Mouse (Mus musculus) MEL (cell line): Measurements from ENCODE around the gene Pip4k2b. TPM values are rescaled to one million over a fixed set of nuclear protein-coding genes. Genes with fewer than 3 reads are reported as not detected.

Experiments
- DNase-seq: peaks from one replicate; pipeline ENCODE4 v3.0.0; 2011; ENCODE audit warnings: low read depth, low spot score
- H3K27ac ChIP-seq: 2 replicates; pipeline ENCODE4 v1.5.1; 2012; ENCODE audit warnings: low read depth, mild to moderate bottlenecking, control low read depth, low read length, moderate library complexity; ENCODE audit not compliant: control insufficient read depth
- H3K27me3 ChIP-seq, 2 experiments: fragments of 150-350 bp in 1 of 2; sonication (generic) in 1 of 2; 2 replicates each; pipeline ENCODE4 v1.6.1; 2012; ENCODE audit warnings: low read length in 2 of 2, mild to moderate bottlenecking in 2 of 2, improper control_type of control experiment in 1 of 2, moderate library complexity in 1 of 2; ENCODE audit not compliant: insufficient read depth in 2 of 2, control insufficient read depth in 1 of 2
- H3K36me3 ChIP-seq, 2 experiments: 2 replicates each; pipeline ENCODE4 v1.6.1; 2012 to 2014; ENCODE audit warnings: low read length in 2 of 2, improper control_type of control experiment in 1 of 2, inconsistent platforms in 1 of 2, mild to moderate bottlenecking in 1 of 2; ENCODE audit not compliant: insufficient read depth in 2 of 2, control insufficient read depth in 1 of 2
- H3K4me1 ChIP-seq, 2 experiments: fragments of 150-350 bp in 1 of 2; sonication (generic) in 1 of 2; 2 replicates each; pipeline ENCODE4 v1.6.1; 2012; ENCODE audit warnings: low read length in 2 of 2, improper control_type of control experiment in 1 of 2, mild to moderate bottlenecking in 1 of 2; ENCODE audit not compliant: insufficient read depth in 2 of 2, control insufficient read depth in 1 of 2
- H3K4me3 ChIP-seq, 2 experiments: fragments of 150-350 bp in 1 of 2; sonication (generic) in 1 of 2; 2 replicates each; pipeline ENCODE4 v1.5.1; 2012; ENCODE audit warnings: low read depth in 2 of 2, low read length in 2 of 2, mild to moderate bottlenecking in 2 of 2, moderate library complexity in 2 of 2, control low read depth in 1 of 2, improper control_type of control experiment in 1 of 2; ENCODE audit not compliant: control insufficient read depth in 1 of 2, insufficient read depth in 1 of 2
- H3K79me2 ChIP-seq: 2 replicates; pipeline ENCODE4 v1.6.1; 2012; ENCODE audit warnings: mild to moderate bottlenecking, low read length, moderate library complexity; ENCODE audit not compliant: control insufficient read depth, poor library complexity, insufficient read depth
- H3K9ac ChIP-seq: 2 replicates; pipeline ENCODE4 v1.6.1; 2012; ENCODE audit warnings: low read depth, mild to moderate bottlenecking, control low read depth, low read length, moderate library complexity; ENCODE audit not compliant: control insufficient read depth, poor library complexity, severe bottlenecking
- H3K9me3 ChIP-seq: fragments of 150-350 bp; sonication (generic); replicated peaks from 2 replicates; pipeline ENCODE4 v1.6.1; 2012; ENCODE audit warnings: mild to moderate bottlenecking, low read length, improper control_type of control experiment, moderate library complexity; ENCODE audit not compliant: insufficient read depth
- CHD2 ChIP-seq: IDR thresholded peaks from 2 replicates; pipeline ENCODE4 v1.6.1; 2011; ENCODE audit warnings: low read length, improper control_type of control experiment
- E2F4 ChIP-seq: IDR thresholded peaks from 2 replicates; pipeline ENCODE4 v1.6.1; 2011; ENCODE audit warnings: low read depth, low read length, improper control_type of control experiment, borderline replicate concordance
- EP300 ChIP-seq, 2 experiments: IDR thresholded peaks; 2 replicates each; pipeline ENCODE4 v1.6.1; 2011; ENCODE audit warnings: improper control_type of control experiment in 2 of 2, low read length in 2 of 2, low read depth in 1 of 2, mild to moderate bottlenecking in 1 of 2
- ETS1 ChIP-seq: IDR thresholded peaks from 2 replicates; pipeline ENCODE4 v1.6.1; 2012; ENCODE audit warnings: low read depth, mild to moderate bottlenecking, inconsistent platforms, low read length, improper control_type of control experiment, moderate library complexity
- GABPA ChIP-seq: IDR thresholded peaks from 2 replicates; pipeline ENCODE4 v1.6.1; 2012; ENCODE audit warnings: low read depth, mild to moderate bottlenecking, inconsistent platforms, low read length, improper control_type of control experiment, moderate library complexity
- KAT2A ChIP-seq: conservative IDR thresholded peaks from 2 replicates; pipeline ENCODE4 v1.6.1; 2012; ENCODE audit warnings: low read depth, low read length, improper control_type of control experiment, inconsistent platforms
- MAX ChIP-seq: IDR thresholded peaks from 2 replicates; pipeline ENCODE4 v1.6.1; 2011; ENCODE audit warnings: low read length, improper control_type of control experiment
- MEF2A ChIP-seq: IDR thresholded peaks from 2 replicates; pipeline ENCODE4 v1.6.1; 2014; ENCODE audit warnings: low read depth, mild to moderate bottlenecking, inconsistent platforms, low read length, improper control_type of control experiment; ENCODE audit not compliant: poor library complexity, insufficient replicate concordance, severe bottlenecking; ENCODE audit errors: extremely low read depth
- MXI1 ChIP-seq: IDR thresholded peaks from 2 replicates; pipeline ENCODE4 v1.6.1; 2011; ENCODE audit warnings: mild to moderate bottlenecking, low read depth, low read length, improper control_type of control experiment
- MYB ChIP-seq: IDR thresholded peaks from 2 replicates; pipeline ENCODE4 v1.6.1; 2011; ENCODE audit warnings: mild to moderate bottlenecking, low read depth, low read length, improper control_type of control experiment
- MYC ChIP-seq: IDR thresholded peaks from 2 replicates; pipeline ENCODE4 v1.6.1; 2011; ENCODE audit warnings: low read depth, mild to moderate bottlenecking, low read length, improper control_type of control experiment, moderate library complexity
- NELFE ChIP-seq: IDR thresholded peaks from 2 replicates; pipeline ENCODE4 v1.6.1; 2011; ENCODE audit warnings: low read depth, low read length, improper control_type of control experiment
- NRF1 ChIP-seq: IDR thresholded peaks from 2 replicates; pipeline ENCODE4 v1.6.1; 2014; ENCODE audit warnings: low read depth, mild to moderate bottlenecking, inconsistent platforms, low read length, improper control_type of control experiment, moderate library complexity; ENCODE audit not compliant: poor library complexity, insufficient read depth, severe bottlenecking
- POLR2A ChIP-seq, 2 experiments: IDR thresholded peaks; 2 replicates each; pipeline ENCODE4 v1.6.1; 2011 to 2012; ENCODE audit warnings: low read length in 2 of 2, mild to moderate bottlenecking in 2 of 2, control low read depth in 1 of 2, improper control_type of control experiment in 1 of 2, low read depth in 1 of 2, moderate library complexity in 1 of 2; ENCODE audit not compliant: control insufficient read depth in 1 of 2, insufficient read depth in 1 of 2, poor library complexity in 1 of 2
- RAD21 ChIP-seq: IDR thresholded peaks from 2 replicates; pipeline ENCODE4 v1.6.1; 2011; ENCODE audit warnings: mild to moderate bottlenecking, low read depth, low read length, improper control_type of control experiment
- RCOR1 ChIP-seq: IDR thresholded peaks from 2 replicates; pipeline ENCODE4 v1.6.1; 2012; ENCODE audit warnings: low read depth, mild to moderate bottlenecking, inconsistent platforms, low read length, improper control_type of control experiment
- SIN3A ChIP-seq: IDR thresholded peaks from 2 replicates; pipeline ENCODE4 v1.6.1; 2012; ENCODE audit warnings: low read length, improper control_type of control experiment, inconsistent platforms
- SMC3 ChIP-seq: IDR thresholded peaks from 2 replicates; pipeline ENCODE4 v1.6.1; 2011; ENCODE audit warnings: low read depth, low read length, improper control_type of control experiment
- TCF12 ChIP-seq: IDR thresholded peaks from 2 replicates; pipeline ENCODE4 v1.6.1; 2014; ENCODE audit warnings: low read depth, mild to moderate bottlenecking, inconsistent platforms, low read length, improper control_type of control experiment, moderate library complexity
- UBTF ChIP-seq: IDR thresholded peaks from 2 replicates; pipeline ENCODE4 v1.6.1; 2012; ENCODE audit warnings: low read depth, mild to moderate bottlenecking, inconsistent platforms, low read length, improper control_type of control experiment, moderate library complexity, borderline replicate concordance; ENCODE audit not compliant: insufficient read depth
- ZC3H11A ChIP-seq: IDR thresholded peaks from 2 replicates; pipeline ENCODE4 v1.6.1; 2012; ENCODE audit warnings: low read depth, mild to moderate bottlenecking, inconsistent platforms, low read length, improper control_type of control experiment
- ZKSCAN1 ChIP-seq: IDR thresholded peaks from 2 replicates; pipeline ENCODE4 v1.6.1; 2012; ENCODE audit warnings: low read depth, mild to moderate bottlenecking, inconsistent platforms, low read length, improper control_type of control experiment, moderate library complexity
- polyA plus RNA-seq, 2 experiments: library from polyadenylated mRNA; stranded (reverse) in 1 of 2; unstranded in 1 of 2; fragments of >175 nt in 1 of 2; fragments of >200 nt in 1 of 2; gene quantifications; 2 replicates each; pipeline versions ENCODE4 v1.2.1 to v1.2.4; 2012; ENCODE audit warnings: low replicate concordance in 2 of 2, low read depth in 1 of 2; ENCODE audit not compliant: insufficient read length in 2 of 2, insufficient read depth in 1 of 2, missing spikeins in 1 of 2
- total RNA-seq: library from RNA; depleted of rRNA; stranded (reverse); fragments of 300-350 nt; gene quantifications from 2 replicates; pipeline ENCODE4 v1.2.3, GENCODE M21; 2012; rRNA removed

The Pip4k2b gene
- total RNA-seq (34.7 and 40.2 TPM in 2 replicates), polyA plus RNA-seq (10 to 100 TPM; 43.4 to 57.3 TPM)

DNA sequence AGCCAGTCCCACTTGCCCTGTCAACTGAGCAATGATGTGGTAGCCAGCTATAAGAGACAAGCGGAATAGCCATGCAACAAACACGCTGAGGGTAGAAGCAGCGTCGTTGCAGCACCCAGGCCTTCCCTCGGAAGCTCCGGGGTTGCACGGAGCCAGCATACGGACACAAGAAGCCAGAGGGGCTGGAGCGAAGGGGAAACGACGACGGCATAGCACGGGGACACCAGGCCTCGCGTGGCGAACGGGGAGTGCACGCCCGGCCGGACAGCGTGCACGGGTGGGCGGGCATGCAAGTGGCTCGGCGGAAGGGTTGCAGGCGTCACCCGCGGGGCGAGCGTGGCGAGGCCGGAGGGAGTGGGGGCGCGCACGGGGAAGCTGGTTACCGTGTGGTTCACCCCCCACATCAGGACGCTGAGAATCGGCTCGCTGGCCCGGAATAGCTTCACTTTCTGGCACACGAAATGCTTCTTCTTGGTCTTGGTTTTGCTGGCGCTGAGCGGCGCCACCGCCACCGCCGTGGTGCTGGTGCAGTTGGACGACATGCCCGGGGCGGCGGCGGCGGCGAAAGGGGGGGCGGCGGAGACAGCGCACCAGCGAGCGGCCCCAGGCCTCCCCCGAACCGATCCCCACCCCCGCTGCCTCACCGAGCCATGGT lies at the start of gene Pip4k2b:
Gene Pip4k2b, minus strand, starts transcription at position 642 of the 655 bp plus-strand sequence.
- Histone ChIP-seq H3K9ac (peak within 1 kb of the TSS; percentile 97), H3K27ac (peak within 1 kb of the TSS; percentile 93), H3K9me3 (no peaks in the 10 kb centered on the region), H3K36me3 (peaks cover 0 to 6% of the 10 kb centered on the region in 2 experiments; a peak in 2 of 4 replicates), H3K79me2 (peaks cover 39% of the 10 kb centered on the region), H3K27me3 (no peaks in the 10 kb centered on the region), H3K4me1 (peaks cover 2 to 7% of the 10 kb centered on the region in 2 experiments; a peak in 2 of 4 replicates), H3K4me3 (peak within 1 kb of the TSS; percentile 86 to 89)
- TF ChIP-seq KAT2A (no peak), MYC (peak; percentile 81; the same call in 1 of the 2 replicates), NELFE (peak; percentile 57; the same call in 1 of the 2 replicates), RCOR1 (no peak), SIN3A (peak; percentile 75), ETS1 (no peak), TCF12 (no peak; the same call in 1 of the 2 replicates), UBTF (peak; percentile 89; the same call in 1 of the 2 replicates), GABPA (no peak), RAD21 (no peak), MXI1 (peak; percentile 90), POLR2A (IDR thresholded peaks at IDR 0.05; ENCODE audit: control insufficient read depth in 1 of 2, insufficient read depth in 1 of 2, low read depth in 1 of 2, low read length in 2 of 2, poor library complexity in 1 of 2) (0 out of 4 replicates have a peak, but pooled peaks of 1 of the 2 experiments have one; percentile 34), MAX (peak; percentile 30; the same call in 1 of the 2 replicates), MEF2A (no peak), NRF1 (no peak), MYB (no peak), ZKSCAN1 (0 out of 2 replicates have a peak, but pooled peaks have one; percentile 20), EP300 (IDR thresholded peaks at IDR 0.05; ENCODE audit: low read depth in 1 of 2, low read length in 2 of 2) (no peak), ZC3H11A (no peak), SMC3 (no peak), CHD2 (no peak), E2F4 (peak; percentile 46; the same call in 1 of the 2 replicates)
- DNase-seq = peak; percentile 78
